Mouse (Mus musculus): ENCODE measurements around the gene Cisd2. TPM values are rescaled to one million over a fixed set of nuclear protein-coding genes. Genes with fewer than 3 reads are reported as not detected.

The Cisd2 gene
- polyA plus RNA-seq, 3 experiments from 2014 or later: 56.9 to 78.1 (median 68.0) TPM

DNA sequence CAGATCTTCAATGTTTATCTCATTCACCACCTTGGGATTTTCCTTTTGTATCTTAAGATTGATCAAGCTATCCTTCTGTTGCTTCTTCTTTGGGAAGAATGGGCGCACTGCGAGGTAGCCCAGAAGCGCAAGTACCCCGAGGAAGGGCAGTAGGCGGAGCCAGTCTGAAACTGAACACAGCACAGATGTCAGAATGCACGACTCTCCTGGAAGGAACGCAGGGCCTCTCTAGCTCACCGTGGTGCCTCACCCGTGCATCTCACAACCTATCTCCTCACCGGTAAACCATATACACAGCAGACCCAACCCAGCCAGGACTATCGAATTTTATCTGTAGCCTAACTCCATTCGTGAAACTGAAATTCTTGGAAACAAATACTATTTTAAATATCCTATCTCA is 12.7 kb downstream of the Cisd2 start:
- ATAC-seq: no peak

DNA sequence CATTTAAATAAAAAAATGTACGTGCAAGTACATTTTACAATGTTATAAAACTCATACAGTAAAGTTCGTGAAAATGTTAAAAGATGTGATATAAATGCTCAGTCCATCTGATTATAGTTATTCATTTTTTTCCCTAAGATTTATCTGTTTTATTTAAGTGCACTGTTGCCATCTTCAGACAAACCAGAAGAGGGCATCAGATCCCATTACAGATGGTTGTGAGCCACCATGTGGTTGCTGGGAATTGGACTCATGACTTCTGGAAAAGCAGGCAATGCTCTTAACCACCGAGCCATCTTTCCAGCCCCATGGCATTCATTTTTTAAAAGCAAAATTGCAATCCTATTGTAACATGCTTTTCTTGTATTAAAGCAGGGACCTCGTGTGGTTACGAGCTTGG is 14.5 kb downstream of the Cisd2 start:
- ATAC-seq: no peak

DNA sequence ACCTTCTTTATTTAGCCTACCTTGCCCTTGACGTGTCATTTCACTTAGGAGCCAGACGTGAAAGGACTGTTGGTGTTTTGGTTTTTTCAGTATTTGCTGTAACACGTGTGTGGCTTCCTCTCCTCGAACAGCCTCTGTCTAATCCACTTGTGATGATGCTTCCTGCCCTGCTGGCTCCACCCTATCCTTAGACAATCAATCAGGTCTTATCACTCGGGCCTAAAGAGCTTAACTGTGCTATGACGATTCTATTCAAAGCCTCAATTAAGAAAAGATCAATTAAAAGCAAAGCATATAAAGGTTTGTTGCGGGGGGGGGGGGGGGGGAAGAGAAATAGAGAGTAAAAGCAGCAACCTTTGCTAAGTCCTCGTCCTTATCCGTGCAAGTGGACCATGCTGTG is 16.4 kb downstream of the Cisd2 start:
- no peak for ATAC-seq

DNA sequence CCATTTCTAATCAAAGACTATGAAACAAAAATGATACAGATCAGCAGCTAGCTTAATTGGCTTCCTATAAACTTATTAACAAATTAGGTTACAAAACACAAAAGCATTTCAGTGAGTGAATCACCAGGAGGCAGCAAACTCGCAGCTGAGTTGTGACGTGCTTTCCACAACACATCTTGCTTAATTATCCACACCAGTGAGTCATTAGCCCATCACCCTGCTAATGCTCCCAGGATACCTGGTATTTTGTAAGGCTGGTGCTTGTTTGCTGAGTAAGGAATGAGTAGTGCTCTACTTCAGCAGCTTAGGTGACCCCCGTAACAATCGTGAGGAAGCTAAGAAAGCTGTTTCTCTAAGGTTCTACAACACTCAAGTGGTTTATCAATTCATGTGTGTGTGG is 19.1 kb downstream of the Cisd2 start:
- no peak for ATAC-seq

- ATAC-seq: no peak
Observed at GRCm38 (mm10) chr3:135403856-135404255, 19.9 kb downstream of the Cisd2 start.

- ATAC-seq: no peak
Observed at GRCm38 (mm10) chr3:135403211-135403610, 20.5 kb downstream of the Cisd2 start.

DNA sequence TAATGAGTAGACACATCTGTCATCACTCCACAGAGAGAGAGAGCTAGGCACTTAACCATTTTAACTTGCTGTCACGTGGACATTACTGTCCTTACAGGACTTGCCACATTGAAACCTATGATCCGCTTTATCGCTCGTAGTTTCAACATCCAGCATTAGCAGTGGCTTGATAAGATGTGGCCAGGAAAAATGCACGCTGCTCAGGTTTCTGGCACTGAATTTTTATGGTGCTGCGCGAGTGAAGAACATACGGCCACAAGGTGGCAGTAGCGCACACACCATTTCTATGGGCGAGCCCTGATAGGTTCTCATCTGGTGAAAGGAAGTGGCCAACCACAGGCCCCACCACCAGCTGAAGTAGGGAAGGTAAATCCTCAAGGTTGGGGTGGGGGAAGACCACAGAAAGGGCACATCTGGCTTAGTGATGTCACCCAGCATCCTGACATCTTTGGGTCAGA is 21.5 kb downstream of the Cisd2 start:
- ATAC-seq: peak; percentile 100

DNA sequence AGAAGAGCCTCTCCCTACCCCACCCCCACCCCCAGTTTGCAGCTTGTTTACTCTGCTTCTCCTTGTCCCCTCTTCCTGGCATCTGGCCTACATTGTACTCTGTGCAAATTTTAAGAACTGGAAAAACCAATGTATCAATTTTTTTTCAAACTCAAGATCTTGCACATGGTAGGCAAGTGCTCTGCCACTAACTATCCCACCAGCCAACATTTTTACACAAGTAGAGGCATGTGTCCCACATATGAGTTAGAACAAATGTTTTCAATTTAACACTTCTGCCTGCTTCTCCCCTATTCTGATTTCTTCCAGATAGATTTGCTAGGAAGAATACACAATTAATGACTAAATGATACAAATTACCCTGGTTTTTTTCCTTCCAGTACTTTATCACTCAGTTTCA is 26.6 kb downstream of the Cisd2 start:
- no peak for ATAC-seq

GRCm38 (mm10) chr3:135396081-135396480 is 27.6 kb downstream of the Cisd2 start:
- ATAC-seq: no peak

DNA sequence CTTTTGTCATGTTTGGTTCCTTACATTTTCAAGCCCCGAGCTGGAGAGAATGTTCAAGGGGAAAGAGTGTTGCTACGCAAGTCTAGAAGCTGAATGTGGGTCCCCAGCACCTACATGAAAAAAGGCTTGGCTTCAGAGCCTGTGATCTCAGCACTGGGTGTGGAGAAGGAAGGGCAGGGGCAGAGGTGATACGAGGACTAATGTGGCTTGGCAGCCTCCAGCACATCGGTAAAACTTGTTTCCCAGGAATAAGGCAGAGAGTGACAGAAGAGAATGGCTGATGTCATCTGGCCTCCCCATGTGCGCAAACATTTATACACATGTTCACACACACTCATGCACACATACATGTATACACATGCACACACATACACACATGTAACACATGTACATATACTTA is 28.6 kb downstream of the Cisd2 start:
- ATAC-seq: no peak

- ATAC-seq: no peak
Observed at GRCm38 (mm10) chr3:135393186-135393585, 30.5 kb downstream of the Cisd2 start.

- no peak for ATAC-seq
Observed at GRCm38 (mm10) chr3:135379868-135380267, 43.9 kb downstream of the Cisd2 start.

DNA sequence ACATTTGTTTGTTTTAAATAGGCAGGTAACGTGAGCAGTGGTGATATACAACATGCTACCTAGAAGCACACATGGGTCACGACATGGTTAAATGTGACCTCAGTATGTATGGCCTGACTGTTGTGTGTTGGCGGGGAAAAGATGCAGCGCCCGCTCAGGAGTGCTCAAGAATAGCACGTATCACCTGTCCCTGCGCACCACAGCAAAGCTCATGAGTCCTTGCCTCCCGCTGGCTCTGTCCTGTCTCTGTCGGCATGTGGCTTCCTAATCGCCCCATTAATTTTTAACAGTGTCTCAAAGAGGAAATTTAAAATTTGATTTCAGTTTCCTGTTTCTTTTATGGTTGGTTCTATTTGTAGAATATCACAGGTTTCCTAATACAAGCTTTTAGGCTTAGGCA is 46.3 kb downstream of the Cisd2 start:
- ATAC-seq: no peak

DNA sequence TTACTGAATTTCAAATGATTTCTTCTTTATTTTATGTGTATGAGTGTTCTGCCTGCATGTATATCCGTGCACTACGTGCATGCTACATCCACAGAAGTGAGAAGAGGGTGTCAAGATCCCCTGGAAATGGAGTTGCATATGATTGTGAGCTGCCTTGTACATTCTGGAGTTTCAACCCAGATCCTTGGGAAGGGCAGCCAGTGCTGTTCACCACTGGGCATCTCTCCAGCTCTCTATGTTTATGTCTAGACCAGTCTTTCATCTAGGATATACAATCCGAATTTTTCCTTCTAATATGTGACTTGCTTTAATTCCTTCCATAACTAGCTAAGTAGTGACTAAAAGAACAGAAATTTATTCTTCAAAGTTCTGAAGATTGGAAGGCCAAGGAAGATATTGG is 47.9 kb downstream of the Cisd2 start:
- no peak for ATAC-seq

DNA sequence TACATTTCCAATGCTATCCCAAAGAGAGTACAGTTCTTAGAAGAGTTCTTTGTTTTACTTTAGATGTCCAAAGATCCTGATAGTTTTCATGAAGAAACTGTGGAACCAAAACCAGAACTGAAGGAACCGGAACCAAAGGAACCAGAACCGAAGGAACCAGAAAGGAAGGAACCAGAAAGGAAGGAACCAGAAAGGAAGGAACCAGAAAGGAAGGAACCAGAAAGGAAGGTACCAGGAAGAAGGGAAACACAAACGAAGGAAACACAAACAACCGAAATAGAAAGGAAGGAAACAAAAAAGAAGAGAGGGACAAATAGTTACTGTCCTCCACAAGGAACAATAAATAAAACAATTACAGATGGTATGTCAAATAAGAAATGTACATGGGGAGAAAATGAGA is 66.3 kb downstream of the Cisd2 start:
- no peak for ATAC-seq

Other genes starting within 250 kb of the Cisd2 start
- gene Cenpe, start 211.4 kb downstream of the Cisd2 start, polyA plus RNA-seq (2017; shearing (Covaris generic)): 10 to 100 TPM in 1 of 3 experiments, 1 to 10 TPM in 2; 2.1 to 27.9 (median 3.4) TPM
- gene Bdh2, start 142.7 kb downstream of the Cisd2 start, polyA plus RNA-seq (2017; shearing (Covaris generic)): under 1 TPM in 1 of 3 experiments, not detected in 2; 0.77 TPM
- 10 to 100 TPM in 2 of 3 experiments, 1 to 10 TPM in 1; 8.3 to 20.3 (median 12.1) TPM for gene Slc9b2, start 116.2 kb downstream of the Cisd2 start, polyA plus RNA-seq (2017; shearing (Covaris generic))
- gene Slc9b1, start 75.9 kb downstream of the Cisd2 start, polyA plus RNA-seq (2017; shearing (Covaris generic)): under 1 TPM in 1 of 3 experiments, not detected in 2; 0.44 TPM
- gene Ube2d3, start 14.2 kb upstream of the Cisd2 start, polyA plus RNA-seq (2017; shearing (Covaris generic)): 100 to 1,000 TPM; 322 to 504 (median 355) TPM
- gene Manba, start 61.7 kb upstream of the Cisd2 start, polyA plus RNA-seq (2017; shearing (Covaris generic)): 10 to 100 TPM; 18.0 to 26.9 (median 26.4) TPM